Mouse (Mus musculus) hematopoietic multipotent progenitor cell, adult 10-12 weeks (in vitro differentiated cells): Measurements from ENCODE around the gene H2-Q4. TPM values are rescaled to one million over a fixed set of nuclear protein-coding genes. Genes with fewer than 3 reads are reported as not detected.

Source experiments
- polyA plus RNA-seq: library from polyadenylated mRNA; stranded (reverse); fragments of >175 nt; gene quantifications from 2 replicates; pipeline ENCODE4 v1.2.3, GENCODE M21; 2012; ENCODE audit warnings: low replicate concordance

The H2-Q4 gene
- polyA plus RNA-seq = 331 and 730 TPM in 2 replicates

DNA sequence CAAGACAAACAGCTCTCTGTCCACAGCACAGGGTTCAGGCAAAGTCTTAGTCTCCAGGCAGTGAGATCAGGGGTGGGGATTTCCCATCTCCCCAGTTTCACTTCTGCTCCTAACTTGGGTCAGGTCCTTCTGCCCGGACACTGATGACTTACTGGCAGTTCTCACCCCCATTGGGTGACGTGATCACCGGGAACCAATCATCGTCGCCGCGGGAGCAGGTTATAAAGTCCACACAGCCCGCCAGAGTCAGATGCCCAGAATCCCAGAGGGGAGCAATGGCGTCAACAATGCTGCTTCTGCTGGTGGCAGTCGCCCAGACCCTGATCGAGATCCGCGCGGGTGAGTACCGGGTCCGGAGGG lies at the start of gene H2-Q4:
Gene H2-Q4, plus strand, starts transcription at position 249 of the 360 bp plus-strand sequence.

DNA sequence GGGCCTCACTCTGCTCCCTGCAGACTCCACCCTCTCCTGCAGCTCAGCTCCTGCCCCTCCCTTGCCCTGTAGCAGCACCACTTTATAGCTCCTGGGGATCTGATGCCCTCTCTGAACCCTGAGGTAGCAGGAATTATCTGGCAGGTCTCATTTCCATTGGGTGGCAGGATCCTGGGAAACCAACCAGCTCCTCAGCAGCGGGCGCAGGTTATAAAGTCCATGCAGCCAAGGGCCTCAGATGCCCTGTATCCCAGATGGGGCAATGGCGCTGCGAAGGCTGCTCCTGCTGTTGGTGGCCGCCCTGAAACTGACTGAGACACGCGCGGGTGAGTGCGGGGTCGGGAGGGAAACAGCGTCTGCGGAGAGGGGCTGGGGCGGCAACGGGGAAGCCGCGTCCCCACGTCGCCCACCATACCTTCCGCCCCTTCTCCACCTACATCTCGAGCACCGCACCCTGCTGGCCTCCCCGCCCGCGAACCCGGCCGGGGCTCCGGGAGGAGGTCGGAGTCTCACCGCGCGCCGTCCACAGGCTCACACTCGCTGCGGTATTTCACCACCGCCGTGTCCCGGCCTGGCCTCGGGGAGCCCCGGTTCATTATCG lies 37.2 kb upstream of the H2-Q4 start, which contains the start of gene H2-Q2:
Gene H2-Q2, plus strand, starts transcription at position 172 of the 601 bp plus-strand sequence.

DNA sequence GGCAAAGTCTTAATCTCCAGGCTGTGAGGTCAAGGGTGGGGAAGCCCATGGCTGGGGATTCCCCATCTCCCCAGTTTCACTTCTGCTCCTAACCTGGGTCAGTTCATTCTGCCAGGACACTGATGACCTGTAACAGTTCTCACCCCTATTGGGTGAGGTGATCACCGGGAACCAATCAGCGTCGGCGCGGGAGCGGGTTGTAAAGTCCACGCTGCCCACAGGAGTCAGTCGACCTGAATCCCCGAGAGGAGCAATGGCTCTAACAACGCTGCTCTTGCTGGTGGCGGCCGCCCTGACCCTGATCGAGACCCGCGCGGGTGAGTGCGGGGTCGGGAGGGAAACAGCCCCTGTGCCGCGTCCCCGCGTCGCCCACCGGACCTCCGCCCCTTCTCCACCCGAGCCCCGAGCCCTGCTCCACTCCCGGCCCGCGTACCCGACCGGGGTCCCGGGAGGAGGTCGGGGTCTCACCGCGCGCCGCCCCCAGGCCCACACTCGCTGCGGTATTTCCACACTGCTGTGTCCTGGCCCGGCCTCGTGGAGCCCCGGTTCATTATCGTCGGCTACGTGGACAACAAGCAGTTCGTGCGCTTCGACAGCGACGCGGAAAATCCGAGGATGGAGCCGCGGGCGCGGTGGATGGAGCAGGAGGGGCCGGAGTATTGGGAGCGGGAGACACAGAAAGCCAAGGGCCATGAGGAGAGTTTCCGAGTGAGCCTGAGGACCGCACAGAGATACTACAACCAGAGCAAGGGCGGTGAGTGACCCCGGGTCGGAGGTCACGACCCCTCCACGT lies 45.4 kb downstream of the H2-Q4 start, which contains the start of gene H2-Q6:
Gene H2-Q6, plus strand, starts transcription at position 227 of the 793 bp plus-strand sequence.

Other genes with a start within 250 kb of the H2-Q4 start
- gene Apom, start 247.6 kb upstream of the H2-Q4 start, polyA plus RNA-seq = 0.18 and 0.28 TPM in 2 replicates
- gene Bag6, start 244.4 kb upstream of the H2-Q4 start, polyA plus RNA-seq = 414 and 841 TPM in 2 replicates
- gene Prrc2a, start 214.7 kb upstream of the H2-Q4 start, polyA plus RNA-seq = 1,121 and 1,280 TPM in 2 replicates
- 7.8 and 19.1 TPM in 2 replicates for gene Aif1, start 203.5 kb upstream of the H2-Q4 start, polyA plus RNA-seq
- gene Lst1, start 191.2 kb upstream of the H2-Q4 start, polyA plus RNA-seq = 28.4 and 125 TPM in 2 replicates
- gene Ltb, start 185.2 kb upstream of the H2-Q4 start, polyA plus RNA-seq = 883 and 1,534 TPM in 2 replicates
- gene Tnf, start 177.6 kb upstream of the H2-Q4 start, polyA plus RNA-seq = 8.2 and 10.3 TPM in 2 replicates
- gene Lta, start 174.3 kb upstream of the H2-Q4 start, polyA plus RNA-seq = 20.2 and 29.6 TPM in 2 replicates
- not detected in 2 replicates for gene Gm16181, start 158.8 kb upstream of the H2-Q4 start, polyA plus RNA-seq
- 2.8 and 6.8 TPM in 2 replicates for gene Atp6v1g2, start 146.0 kb upstream of the H2-Q4 start, polyA plus RNA-seq
- 35.2 and 66.9 TPM in 2 replicates for gene Nfkbil1, start 143.8 kb upstream of the H2-Q4 start, polyA plus RNA-seq
- 174 and 194 TPM in 2 replicates for gene Ddx39b, start 137.9 kb upstream of the H2-Q4 start, polyA plus RNA-seq
- 496 and 1,202 TPM in 2 replicates for gene H2-D1, start 116.9 kb upstream of the H2-Q4 start, polyA plus RNA-seq
- 21.1 and 21.9 TPM in 2 replicates for gene H2-Q1, start 59.2 kb upstream of the H2-Q4 start, polyA plus RNA-seq
- 3.7 and 12.2 TPM in 2 replicates for gene H2-Q2, start 37.4 kb upstream of the H2-Q4 start, polyA plus RNA-seq
- gene H2-Q6, start 45.2 kb downstream of the H2-Q4 start, polyA plus RNA-seq = 245 and 559 TPM in 2 replicates
- 90.4 and 146 TPM in 2 replicates for gene H2-Q7, start 59.5 kb downstream of the H2-Q4 start, polyA plus RNA-seq
- gene H2-Q10, start 90.5 kb downstream of the H2-Q4 start, polyA plus RNA-seq = 8.2 and 27.0 TPM in 2 replicates
- gene Pou5f1, start 126.4 kb downstream of the H2-Q4 start, polyA plus RNA-seq = not detected in 2 replicates
- 21.6 and 39.6 TPM in 2 replicates for gene Tcf19, start 137.2 kb downstream of the H2-Q4 start, polyA plus RNA-seq
- gene Cchcr1, start 137.5 kb downstream of the H2-Q4 start, polyA plus RNA-seq = 6.7 and 8.3 TPM in 2 replicates
- gene Psors1c2, start 153.6 kb downstream of the H2-Q4 start, polyA plus RNA-seq = not detected in 2 replicates
- gene Cdsn, start 172.5 kb downstream of the H2-Q4 start, polyA plus RNA-seq = 0.04 and 0.15 TPM in 2 replicates
- 0.59 TPM in 1 of 2 replicates, not detected in the other for gene 2300002M23Rik, start 187.8 kb downstream of the H2-Q4 start, polyA plus RNA-seq
- gene Sfta2, start 221.9 kb downstream of the H2-Q4 start, polyA plus RNA-seq = not detected in 2 replicates
- gene Gm9573, start 247.0 kb downstream of the H2-Q4 start, polyA plus RNA-seq = not detected in 2 replicates